In the genomic region with DNA sequence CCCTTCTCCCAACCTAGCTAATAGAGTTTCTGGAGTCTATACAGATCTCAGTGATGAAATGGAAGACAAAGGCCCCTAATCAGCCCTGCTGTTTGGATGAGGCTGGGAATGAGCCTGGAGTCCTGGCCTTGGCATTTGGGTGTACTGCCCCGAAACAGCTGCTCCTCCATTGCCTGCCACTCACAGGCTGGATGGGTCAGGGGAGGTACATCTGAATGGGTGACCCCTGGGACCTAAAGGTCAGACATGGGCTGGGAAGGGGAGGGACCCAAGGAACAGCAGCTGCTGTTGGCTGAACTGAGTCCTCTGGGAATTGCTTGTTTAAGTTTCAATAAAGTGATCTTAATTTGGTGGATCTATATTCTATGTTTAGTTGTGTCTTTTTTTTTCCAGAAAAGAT, we compare ENCODE assay signal across 23 mouse cellular contexts.
DNase-seq lines count a peak whose midpoint lies in the region; ATAC-seq lines count a peak whose summit lies in the region.
"Had no signal": no experiment of that assay in that cellular context is flagged by ENCODE, and none has a peak within 500 bp of the region (broad histone marks: within the 10 kb centered on the region; RNA-seq: fewer than 3 reads in every experiment).

No protein-coding gene starts in this region.

- no peak overlapping the region for H3K27ac ChIP-seq in forebrain, embryonic 12.5 days
- no peak overlapping the region for H3K27ac ChIP-seq in forebrain, embryonic 15.5 days (replicated peaks)
- H3K27ac ChIP-seq: heart, embryonic 15.5 days; hindbrain, postnatal 0 days; layer of hippocampus, adult 2 months; neural tube, embryonic 12.5 days had no signal

- H3K9me3 ChIP-seq in forebrain, embryonic 12.5 days, result no peaks in the 10 kb centered on the region
- H3K9me3 ChIP-seq in forebrain, embryonic 15.5 days, result no peaks in the 10 kb centered on the region
- H3K9me3 ChIP-seq: heart, embryonic 15.5 days; neural tube, embryonic 12.5 days had no signal

- no peaks in the 10 kb centered on the region for H3K36me3 ChIP-seq in forebrain, embryonic 12.5 days (replicated peaks)
- no peaks in the 10 kb centered on the region for H3K36me3 ChIP-seq in forebrain, embryonic 15.5 days
- H3K36me3 ChIP-seq: G1E; heart, embryonic 15.5 days; neural tube, embryonic 12.5 days had no signal

- 0 out of 2 replicates have a peak, but pooled peaks cover 5% of the 10 kb centered on the region for H3K27me3 ChIP-seq in forebrain, embryonic 12.5 days
- H3K27me3 ChIP-seq in forebrain, embryonic 15.5 days, result no peaks in the 10 kb centered on the region
- H3K27me3 ChIP-seq: heart, embryonic 15.5 days; neural tube, embryonic 12.5 days had no signal

- H3K4me3 ChIP-seq in forebrain, embryonic 12.5 days (replicated peaks), result no peak overlapping the region
- no peak overlapping the region for H3K4me3 ChIP-seq in forebrain, embryonic 15.5 days
- H3K4me3 ChIP-seq: heart, embryonic 15.5 days; layer of hippocampus, adult 2 months; neural tube, embryonic 12.5 days had no signal

- no peak overlapping the region for H3K9ac ChIP-seq in forebrain, embryonic 12.5 days
- no peak overlapping the region for H3K9ac ChIP-seq in forebrain, embryonic 15.5 days (replicated peaks)
- H3K9ac ChIP-seq: heart, embryonic 15.5 days; neural tube, embryonic 12.5 days had no signal

- peak; percentile 15 for DNase-seq in ES-CJ7 (ENCODE audit: low read depth, low spot score)
- peak; percentile 80 for DNase-seq in embryo, embryonic 10.5 days (ENCODE audit: low spot score)
- DNase-seq in retina, embryonic 14.5 days (ENCODE audit: low spot score), result peak; percentile 26
- no peak for DNase-seq in cerebellum, adult 11-12 months
- DNase-seq in spleen, postnatal 36 days (ENCODE audit: low spot score in 2 of 2), result no peak
- DNase-seq: adrenal gland, postnatal 10 days; cerebellum, adult 9-11 months; heart, postnatal 36 days; kidney, adult 9 months; kidney, postnatal 25 days; layer of hippocampus, postnatal 36 days; lung, postnatal 4 days; right cerebral cortex, adult 18-20 months; thymus, adult 18-20 months; thymus, postnatal 36 days had no signal

- 0 out of 2 replicates have a peak, but pooled peaks have one; percentile 41 for ATAC-seq in forebrain, embryonic 12.5 days (ENCODE audit: low FRiP score)
- ATAC-seq in forebrain, embryonic 15.5 days (replicated peaks), result no peak
- ATAC-seq: hindbrain, postnatal 0 days; intestine, embryonic 16.5 days had no signal

- H3K4me2 ChIP-seq in forebrain, embryonic 12.5 days, result no peak overlapping the region
- H3K4me2 ChIP-seq in forebrain, embryonic 15.5 days (replicated peaks), result no peak overlapping the region
- H3K4me2 ChIP-seq: heart, embryonic 15.5 days; neural tube, embryonic 12.5 days had no signal

- WGBS in forebrain, embryonic 12.5 days, result 17% methylated on average over 1 of the region's 1 CpGs
- 27% methylated on average over 1 of the region's 1 CpGs for WGBS in forebrain, embryonic 15.5 days

- H3K4me1 ChIP-seq in forebrain, embryonic 12.5 days, result no peaks in the 10 kb centered on the region
- no peaks in the 10 kb centered on the region for H3K4me1 ChIP-seq in forebrain, embryonic 15.5 days
- H3K4me1 ChIP-seq: heart, embryonic 15.5 days; neural tube, embryonic 12.5 days had no signal

Comparison
In these comparisons a context has a peak if more than half of its experiments do, and no peak if none do; other contexts are left out.
1. DNase-seq: peak in ES-CJ7 (single experiment), embryo, embryonic 10.5 days (single experiment) and retina, embryonic 14.5 days (single experiment); none in cerebellum, adult 11-12 months (single experiment) and spleen, postnatal 36 days (0 of 2).